Mouse (Mus musculus) neutrophil, adult 83 days (primary cell): ENCODE results near the gene 3425401B19Rik. TPM values are rescaled to one million over a fixed set of nuclear protein-coding genes. Genes with fewer than 3 reads are reported as not detected.

Source experiments
- total RNA-seq, 2 experiments: library from RNA; stranded (reverse); gene quantifications; one replicate each; pipeline ENCODE4 v1.2.4; 2023

The 3425401B19Rik gene
- under 1 TPM in 1 of 2 experiments, not detected in 1; 0.07 TPM for total RNA-seq

DNA sequence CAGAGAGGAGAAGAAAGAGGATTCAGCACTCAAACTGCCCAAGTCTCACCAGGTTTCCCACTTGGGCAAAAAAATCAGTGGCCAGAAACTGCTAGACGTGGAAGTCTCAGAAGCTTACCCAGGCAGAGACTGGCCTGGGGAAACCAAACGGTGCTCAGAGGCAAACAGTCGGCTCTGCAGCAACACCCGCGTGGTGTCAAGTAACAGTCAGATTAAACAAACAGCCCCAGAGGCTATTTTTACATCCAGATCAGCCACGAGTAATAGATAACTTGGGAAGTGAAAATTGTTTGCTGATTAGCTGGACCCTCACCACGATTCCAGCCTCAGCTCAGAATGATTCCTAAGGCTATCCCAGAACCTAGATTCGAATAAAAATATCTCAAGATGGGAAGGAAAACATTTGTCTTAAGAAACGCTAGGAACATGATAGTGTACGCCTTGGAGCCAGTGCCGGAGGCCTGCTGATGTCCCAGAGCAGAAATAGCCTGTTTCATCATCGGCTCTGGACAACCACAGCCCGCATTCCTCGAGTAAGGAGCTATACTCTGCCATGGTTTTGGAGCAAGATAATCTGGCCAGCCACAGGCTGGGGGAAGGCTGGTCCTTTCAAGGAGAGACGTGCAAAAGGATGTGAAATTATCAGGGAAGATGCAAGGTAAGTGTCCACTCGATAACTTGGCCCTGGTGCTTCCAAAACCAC is at the start of gene 3425401B19Rik:
Gene 3425401B19Rik, minus strand, starts transcription at position 170 of the 703 bp plus-strand sequence.

Other genes starting within 250 kb of the 3425401B19Rik start
- gene Slc18a3, start 220.4 kb downstream of the 3425401B19Rik start, total RNA-seq, result not detected
- not detected for gene Chat, start 219.3 kb downstream of the 3425401B19Rik start, total RNA-seq
- gene Ercc6, start 171.8 kb downstream of the 3425401B19Rik start, total RNA-seq, result 10 to 100 TPM in 1 of 2 experiments, 1 to 10 TPM in 1; 9.1 to 11.9 TPM
- gene Prrxl1, start 85.9 kb downstream of the 3425401B19Rik start, total RNA-seq, result not detected
- gene Tmem273, start 100.7 kb upstream of the 3425401B19Rik start, total RNA-seq, result 1 to 10 TPM; 2.1 to 5.8 TPM
- gene Fam170b, start 148.7 kb upstream of the 3425401B19Rik start, total RNA-seq, result not detected
- under 1 TPM in 1 of 2 experiments, not detected in 1; 0.15 TPM for gene Vstm4, start 171.5 kb upstream of the 3425401B19Rik start, total RNA-seq